Mouse (Mus musculus) bone marrow macrophage, adult 2 months (primary cell): ENCODE measurements around the gene E030025P04Rik.

Experiments used
- CTCF ChIP-seq: IDR thresholded peaks from 2 replicates; pipeline ENCODE4 v1.5.1; 2012; ENCODE audit warnings: low read depth, mild to moderate bottlenecking, low read length, moderate library complexity
- POLR2A ChIP-seq: IDR thresholded peaks from 2 replicates; pipeline ENCODE4 v1.6.1; 2012; ENCODE audit warnings: mild to moderate bottlenecking, low read depth, low read length, borderline replicate concordance

GRCm38 (mm10) chr11:109125451-109125850 is 18.7 kb downstream of the E030025P04Rik start:
- no peak for TF ChIP-seq CTCF
- no peak for TF ChIP-seq POLR2A
